Mouse (Mus musculus) kidney, embryonic 15.5 days (tissue): Measurements from ENCODE around the gene Ankrd27. TPM values are rescaled to one million over a fixed set of nuclear protein-coding genes. Genes with fewer than 3 reads are reported as not detected.

Source experiments
- ATAC-seq: fragments of 200-750 bp; cut with Nextera tagmentation; replicated peaks from 2 replicates; pipeline ENCODE4 v1.8.0; 2017; ENCODE audit warnings: moderate TSS enrichment; ENCODE audit not compliant: low FRiP score
- H3K27ac ChIP-seq: fragments of 300-500 bp; sonication (generic); 2 replicates; pipeline ENCODE4 v1.5.1; 2015; ENCODE audit warnings: mild to moderate bottlenecking, inconsistent platforms
- H3K27me3 ChIP-seq: fragments of 300-500 bp; sonication (generic); 2 replicates; pipeline ENCODE4 v1.6.1; 2015; ENCODE audit warnings: inconsistent platforms
- H3K36me3 ChIP-seq: fragments of 300-500 bp; sonication (generic); 2 replicates; pipeline ENCODE4 v1.6.1; 2015; ENCODE audit warnings: inconsistent platforms
- H3K4me1 ChIP-seq: fragments of 300-500 bp; sonication (generic); 2 replicates; pipeline ENCODE4 v1.6.1; 2015; ENCODE audit warnings: inconsistent platforms
- H3K4me2 ChIP-seq: fragments of 300-500 bp; sonication (generic); 2 replicates; pipeline ENCODE4 v1.6.1; 2015; ENCODE audit warnings: moderate library complexity, mild to moderate bottlenecking, inconsistent platforms
- H3K4me3 ChIP-seq: fragments of 300-500 bp; sonication (generic); replicated peaks from 2 replicates; pipeline ENCODE4 v1.5.1; 2015; ENCODE audit warnings: mild to moderate bottlenecking, inconsistent platforms
- H3K9ac ChIP-seq: fragments of 300-500 bp; sonication (generic); 2 replicates; pipeline ENCODE4 v1.6.1; 2015; ENCODE audit warnings: mild to moderate bottlenecking, inconsistent platforms
- H3K9me3 ChIP-seq: fragments of 300-500 bp; sonication (generic); replicated peaks from 2 replicates; pipeline ENCODE4 v1.6.1; 2016; ENCODE audit warnings: inconsistent platforms
- WGBS: fragments of 180-500 bp; shearing (Covaris S2); methylation state at CpG from one replicate; pipeline ENCODE4 v1.1.7; 2015; ENCODE audit warnings: mixed read lengths; 5-methylcytosine and 5-hydroxymethylcytosine counted together
- polyA plus RNA-seq: library from polyadenylated mRNA; unstranded; fragments of >200 nt; fragmentation: Nextera tagmentation; extraction: Ambion mirVana; gene quantifications from 2 replicates; pipeline ENCODE4 v1.2.1, GENCODE M21; 2015

Gene Ankrd27
- 34.3 and 38.7 TPM in 2 replicates for polyA plus RNA-seq

- H3K4me3 ChIP-seq, result peak within 1 kb of the TSS; percentile 92
- H3K9ac ChIP-seq, result peak within 1 kb of the TSS; percentile 84
- no peaks in the 10 kb centered on the region for H3K36me3 ChIP-seq
- peak; percentile 98 for ATAC-seq
- peaks cover 27% of the 10 kb centered on the region for H3K4me1 ChIP-seq
- H3K27me3 ChIP-seq, result peaks cover 40% of the 10 kb centered on the region
- H3K27ac ChIP-seq, result peak within 1 kb of the TSS; percentile 90
- H3K9me3 ChIP-seq, result no peaks in the 10 kb centered on the region
- WGBS, result under 1% methylated on average over 49 of the region's 49 CpGs
- peak within 1 kb of the TSS; percentile 92 for H3K4me2 ChIP-seq
Observed at GRCm38 (mm10) chr7:35586055-35586905, at the start of gene Ankrd27. TSS of gene Ankrd27 (plus strand) at chr7:35586244.

GRCm38 (mm10) chr7:35537562-35537961, 48.5 kb upstream of the Ankrd27 start, which contains the start of gene Tdrd12:
TSS of gene Tdrd12 (minus strand) at chr7:35537745.
- no peaks in the 10 kb centered on the region for H3K9me3 ChIP-seq
- no peak for ATAC-seq
- no peaks in the 10 kb centered on the region for H3K4me1 ChIP-seq
- no peak within 1 kb of the TSS for H3K27ac ChIP-seq
- H3K4me3 ChIP-seq, result no peak within 1 kb of the TSS
- H3K27me3 ChIP-seq, result no peaks in the 10 kb centered on the region
- WGBS, result 87% methylated on average over 17 of the region's 17 CpGs
- no peak within 1 kb of the TSS for H3K4me2 ChIP-seq
- H3K9ac ChIP-seq, result no peak within 1 kb of the TSS
- H3K36me3 ChIP-seq, result no peaks in the 10 kb centered on the region

- Histone ChIP-seq H3K4me1 (no peaks in the 10 kb centered on the region), H3K9me3 (no peaks in the 10 kb centered on the region), H3K4me3 (no peak overlapping the region), H3K36me3 (peaks cover 45% of the 10 kb centered on the region), H3K27ac (no peak overlapping the region), H3K9ac (no peak overlapping the region), H3K27me3 (no peaks in the 10 kb centered on the region), H3K4me2 (no peak overlapping the region)
- WGBS, result 31% methylated on average over 4 of the region's 4 CpGs
- ATAC-seq, result no peak
Observed at GRCm38 (mm10) chr7:35545881-35546280, 40.2 kb upstream of the Ankrd27 start.

GRCm38 (mm10) chr7:35553751-35554604, 32.1 kb upstream of the Ankrd27 start:
- H3K4me3 ChIP-seq, result peak overlapping the region; percentile 83
- 71% methylated on average over 10 of the region's 10 CpGs for WGBS
- peak overlapping the region; percentile 98 for H3K4me2 ChIP-seq
- peaks cover 20% of the 10 kb centered on the region for H3K4me1 ChIP-seq
- H3K9me3 ChIP-seq, result no peaks in the 10 kb centered on the region
- ATAC-seq, result no peak
- 0 out of 2 replicates have a peak overlapping the region, but pooled peaks have one; percentile 86 for H3K9ac ChIP-seq
- peaks cover 28% of the 10 kb centered on the region for H3K36me3 ChIP-seq
- H3K27me3 ChIP-seq, result no peaks in the 10 kb centered on the region
- no peak overlapping the region for H3K27ac ChIP-seq

GRCm38 (mm10) chr7:35554605-35555175, 31.4 kb upstream of the Ankrd27 start:
- 5% methylated on average over 28 of the region's 28 CpGs for WGBS
- Histone ChIP-seq H3K27me3 (no peaks in the 10 kb centered on the region), H3K4me3 (peak overlapping the region; percentile 83), H3K4me1 (peaks cover 20% of the 10 kb centered on the region), H3K9ac (peak overlapping the region; percentile 86), H3K9me3 (no peaks in the 10 kb centered on the region), H3K36me3 (peaks cover 22% of the 10 kb centered on the region), H3K4me2 (peak overlapping the region; percentile 98), H3K27ac (peak overlapping the region; percentile 98)
- ATAC-seq, result peak; percentile 55

- H3K9ac ChIP-seq, result peak overlapping the region; percentile 86
- H3K4me1 ChIP-seq, result peaks cover 20% of the 10 kb centered on the region
- H3K27me3 ChIP-seq, result no peaks in the 10 kb centered on the region
- H3K27ac ChIP-seq, result peak overlapping the region; percentile 98
- H3K4me2 ChIP-seq, result peak overlapping the region; percentile 98
- no peaks in the 10 kb centered on the region for H3K9me3 ChIP-seq
- peak overlapping the region; percentile 83 for H3K4me3 ChIP-seq
- H3K36me3 ChIP-seq, result peaks cover 13% of the 10 kb centered on the region
- WGBS, result under 1% methylated on average over 88 of the region's 93 CpGs
- peak; percentile 94 for ATAC-seq
Observed at GRCm38 (mm10) chr7:35555224-35556204, 30.5 kb upstream of the Ankrd27 start.

GRCm38 (mm10) chr7:35556205-35556603, 29.8 kb upstream of the Ankrd27 start, which contains the start of gene Nudt19:
TSS of gene Nudt19 (minus strand) at chr7:35556304.
- peak within 1 kb of the TSS; percentile 98 for H3K27ac ChIP-seq
- ATAC-seq, result no peak
- H3K4me1 ChIP-seq, result peaks cover 20% of the 10 kb centered on the region
- peak within 1 kb of the TSS; percentile 83 for H3K4me3 ChIP-seq
- peaks cover 6% of the 10 kb centered on the region for H3K36me3 ChIP-seq
- H3K9ac ChIP-seq, result peak within 1 kb of the TSS; percentile 86
- no peaks in the 10 kb centered on the region for H3K9me3 ChIP-seq
- no peaks in the 10 kb centered on the region for H3K27me3 ChIP-seq
- 68% methylated on average over 4 of the region's 4 CpGs for WGBS
- peak within 1 kb of the TSS; percentile 98 for H3K4me2 ChIP-seq

GRCm38 (mm10) chr7:35556905-35557304, 29.1 kb upstream of the Ankrd27 start:
- Histone ChIP-seq H3K4me3 (no peak overlapping the region), H3K9me3 (no peaks in the 10 kb centered on the region), H3K4me2 (no peak overlapping the region), H3K4me1 (peaks cover 20% of the 10 kb centered on the region), H3K9ac (no peak overlapping the region), H3K27me3 (no peaks in the 10 kb centered on the region), H3K36me3 (peaks cover 4% of the 10 kb centered on the region; the same call in 1 of the 2 replicates), H3K27ac (no peak overlapping the region)
- WGBS, result 92% methylated on average over 5 of the region's 5 CpGs
- ATAC-seq, result no peak

GRCm38 (mm10) chr7:35557577-35557976, 28.5 kb upstream of the Ankrd27 start:
- no peak overlapping the region for H3K27ac ChIP-seq
- ATAC-seq, result no peak
- no peak overlapping the region for H3K4me2 ChIP-seq
- H3K9me3 ChIP-seq, result no peaks in the 10 kb centered on the region
- H3K36me3 ChIP-seq, result peaks cover 4% of the 10 kb centered on the region; the same call in 1 of the 2 replicates
- no peak overlapping the region for H3K4me3 ChIP-seq
- peaks cover 20% of the 10 kb centered on the region for H3K4me1 ChIP-seq
- H3K9ac ChIP-seq, result no peak overlapping the region
- WGBS, result 81% methylated on average over 3 of the region's 3 CpGs
- no peaks in the 10 kb centered on the region for H3K27me3 ChIP-seq

- no peak for ATAC-seq
- H3K27ac ChIP-seq, result no peak overlapping the region
- H3K9me3 ChIP-seq, result no peaks in the 10 kb centered on the region
- peaks cover 20% of the 10 kb centered on the region for H3K4me1 ChIP-seq
- no peaks in the 10 kb centered on the region for H3K27me3 ChIP-seq
- 69% methylated on average over 2 of the region's 2 CpGs for WGBS
- H3K36me3 ChIP-seq, result no peaks in the 10 kb centered on the region
- H3K4me3 ChIP-seq, result no peak overlapping the region
- H3K4me2 ChIP-seq, result no peak overlapping the region
- H3K9ac ChIP-seq, result no peak overlapping the region
Observed at GRCm38 (mm10) chr7:35558681-35559080, 27.4 kb upstream of the Ankrd27 start.

GRCm38 (mm10) chr7:35559838-35560237, 26.2 kb upstream of the Ankrd27 start:
- Histone ChIP-seq H3K4me1 (peaks cover 11% of the 10 kb centered on the region), H3K4me3 (no peak overlapping the region), H3K27me3 (no peaks in the 10 kb centered on the region), H3K4me2 (no peak overlapping the region), H3K27ac (no peak overlapping the region), H3K36me3 (no peaks in the 10 kb centered on the region), H3K9ac (no peak overlapping the region), H3K9me3 (no peaks in the 10 kb centered on the region)
- 88% methylated on average over 3 of the region's 3 CpGs for WGBS
- no peak for ATAC-seq
